Mouse (Mus musculus) lung, embryonic 16.5 days (tissue): ENCODE measurements around the gene Robo2. TPM values are rescaled to one million over a fixed set of nuclear protein-coding genes. Genes with fewer than 3 reads are reported as not detected.

Experiments used
- ATAC-seq: fragments of 200-750 bp; cut with Nextera tagmentation; 2 replicates; pipeline ENCODE4 v1.8.0; 2017; ENCODE audit warnings: low read depth, mild to moderate bottlenecking, moderate library complexity
- H3K27ac ChIP-seq: fragments of 300-500 bp; sonication (generic); 2 replicates; pipeline ENCODE4 v1.5.1; 2014; ENCODE audit warnings: mild to moderate bottlenecking, control low read depth, low read length
- H3K27me3 ChIP-seq: fragments of 300-500 bp; sonication (generic); 2 replicates; pipeline ENCODE4 v1.6.1; 2014; ENCODE audit warnings: low read depth, low read length, mixed read lengths; ENCODE audit not compliant: control insufficient read depth, insufficient read depth
- H3K36me3 ChIP-seq: fragments of 300-500 bp; sonication (generic); 2 replicates; pipeline ENCODE4 v1.6.1; 2014; ENCODE audit warnings: low read length; ENCODE audit not compliant: control insufficient read depth, insufficient read depth
- H3K4me1 ChIP-seq: fragments of 300-500 bp; sonication (generic); replicated peaks from 2 replicates; pipeline ENCODE4 v1.6.1; 2014; ENCODE audit warnings: low read length, mixed read lengths; ENCODE audit not compliant: control insufficient read depth, insufficient read depth
- H3K4me2 ChIP-seq: fragments of 300-500 bp; sonication (generic); 2 replicates; pipeline ENCODE4 v1.6.1; 2014; ENCODE audit warnings: low read depth, low read length, control low read depth
- H3K4me3 ChIP-seq: fragments of 300-500 bp; sonication (generic); 2 replicates; pipeline ENCODE4 v1.5.1; 2014; ENCODE audit warnings: mild to moderate bottlenecking, low read length, control low read depth
- H3K9ac ChIP-seq: fragments of 300-500 bp; sonication (generic); 2 replicates; pipeline ENCODE4 v1.6.1; 2014; ENCODE audit warnings: low read length, control low read depth
- H3K9me3 ChIP-seq: fragments of 300-500 bp; sonication (generic); 2 replicates; pipeline ENCODE4 v1.6.1; 2016; ENCODE audit warnings: low read length; ENCODE audit not compliant: control insufficient read depth
- WGBS: fragments of 180-500 bp; shearing (Covaris S2); extraction: QIAGEN DNeasy Blood & Tissue Kit; methylation state at CpG from one replicate; pipeline ENCODE4 v1.1.7; 2014; 5-methylcytosine and 5-hydroxymethylcytosine counted together
- polyA plus RNA-seq: library from polyadenylated mRNA; unstranded; fragments of >200 nt; fragmentation: Nextera tagmentation; extraction: Ambion mirVana; gene quantifications from 2 replicates; pipeline ENCODE4 v1.2.1, GENCODE M21; 2015

The Robo2 gene
- polyA plus RNA-seq, 1 experiment from 2014 or later, result 45.3 TPM

DNA sequence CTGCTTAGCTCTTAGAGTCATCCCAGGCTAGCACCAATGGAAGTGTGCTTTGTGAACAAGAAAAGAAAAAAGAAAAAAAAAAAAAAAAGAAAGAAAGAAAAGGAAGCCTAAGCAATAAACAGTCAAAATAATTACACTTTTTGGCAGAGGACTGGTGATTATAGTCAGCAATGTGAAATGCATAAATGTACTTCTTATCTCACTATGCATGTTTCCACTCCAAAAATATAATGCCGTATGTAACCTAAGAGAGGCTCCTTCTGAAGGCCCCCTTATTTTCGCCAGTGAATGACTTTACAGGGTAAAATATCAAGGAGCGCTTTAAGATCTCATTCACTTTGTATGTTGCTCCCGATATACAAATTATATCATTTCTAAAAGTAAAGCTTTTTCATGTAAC, 496.2 kb downstream of the Robo2 start:
- H3K36me3 ChIP-seq, result no peaks in the 10 kb centered on the region
- H3K4me2 ChIP-seq, result no peak overlapping the region
- H3K27ac ChIP-seq, result peak overlapping the region; percentile 57; the same call in 1 of the 2 replicates
- WGBS, result 57% methylated on average over 4 of the region's 4 CpGs
- no peak overlapping the region for H3K9ac ChIP-seq
- H3K4me1 ChIP-seq, result no peaks in the 10 kb centered on the region; the same call in 1 of the 2 replicates
- no peaks in the 10 kb centered on the region for H3K9me3 ChIP-seq
- no peaks in the 10 kb centered on the region for H3K27me3 ChIP-seq
- ATAC-seq, result peak; percentile 76
- H3K4me3 ChIP-seq, result no peak overlapping the region

DNA sequence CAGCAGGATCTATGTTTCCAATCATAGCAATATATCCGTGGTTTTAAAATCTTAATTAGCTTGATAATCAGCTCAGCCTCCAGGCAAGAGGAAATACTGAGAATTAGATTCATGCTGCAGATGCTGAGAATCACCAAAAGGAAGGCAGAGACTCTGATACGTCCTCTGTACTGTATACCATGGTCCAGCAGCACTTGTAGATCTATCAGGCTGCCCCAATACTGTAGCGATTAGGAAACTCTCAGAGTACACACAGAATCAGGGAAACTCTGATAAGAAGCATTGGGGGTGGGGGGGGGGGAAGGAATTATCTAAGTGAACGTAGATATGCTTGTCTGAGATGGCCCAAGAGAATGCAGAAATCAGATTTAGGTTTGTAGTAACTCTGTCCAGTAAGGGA, 496.7 kb downstream of the Robo2 start:
- Histone ChIP-seq H3K4me1 (no peaks in the 10 kb centered on the region; the same call in 1 of the 2 replicates), H3K27ac (peak overlapping the region; percentile 57), H3K9ac (no peak overlapping the region), H3K36me3 (no peaks in the 10 kb centered on the region), H3K9me3 (no peaks in the 10 kb centered on the region), H3K4me3 (no peak overlapping the region), H3K4me2 (no peak overlapping the region), H3K27me3 (no peaks in the 10 kb centered on the region)
- ATAC-seq, result 0 out of 2 replicates have a peak, but pooled peaks have one; percentile 23
- WGBS, result 45% methylated on average over 4 of the region's 4 CpGs

DNA sequence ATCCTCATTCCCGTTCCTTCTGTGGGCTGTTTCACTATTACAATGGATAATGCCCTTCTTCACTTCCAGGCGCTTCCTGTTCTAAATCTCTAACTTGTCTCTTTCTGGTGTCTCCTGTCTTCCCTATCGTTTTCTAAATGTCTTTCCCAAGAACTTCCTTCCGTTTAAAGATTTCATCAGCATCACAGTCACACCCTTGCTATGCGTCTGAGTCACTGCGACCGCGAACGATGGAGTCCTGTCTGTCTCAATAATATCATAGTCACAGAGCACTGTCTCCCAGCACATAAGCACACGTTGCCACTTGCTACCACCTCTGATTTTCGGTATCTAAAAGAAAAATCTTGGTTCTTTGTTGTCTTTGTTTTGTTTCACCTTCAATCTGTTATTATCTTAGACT, 503.1 kb downstream of the Robo2 start:
- Histone ChIP-seq H3K4me2 (no peak overlapping the region), H3K27me3 (no peaks in the 10 kb centered on the region), H3K9ac (no peak overlapping the region), H3K9me3 (no peaks in the 10 kb centered on the region), H3K36me3 (0 out of 2 replicates have a peak, but pooled peaks cover 2% of the 10 kb centered on the region), H3K27ac (no peak overlapping the region), H3K4me3 (no peak overlapping the region), H3K4me1 (no peaks in the 10 kb centered on the region)
- 76% methylated on average over 11 of the region's 11 CpGs for WGBS
- ATAC-seq, result no peak

DNA sequence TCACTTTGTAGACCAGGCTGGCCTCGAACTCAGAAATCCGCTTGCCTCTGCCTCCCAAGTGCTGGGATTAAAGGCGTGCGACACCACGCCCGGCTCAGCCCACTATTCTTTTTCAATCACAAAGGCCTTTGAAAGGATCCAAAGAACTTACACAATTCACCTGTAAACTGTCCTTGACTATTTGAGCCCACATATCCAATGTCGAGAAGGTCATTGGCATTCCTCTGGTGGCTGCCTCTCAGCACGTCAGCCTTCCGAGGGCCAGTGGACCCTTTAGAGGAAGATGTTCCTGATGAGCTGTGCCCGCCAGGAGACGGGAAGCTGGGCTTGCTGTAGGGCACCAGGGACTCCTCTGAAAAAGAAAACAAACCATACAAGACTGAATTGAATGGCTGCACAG, 514.8 kb downstream of the Robo2 start:
- WGBS, result 91% methylated on average over 11 of the region's 11 CpGs
- Histone ChIP-seq H3K4me2 (no peak overlapping the region), H3K27me3 (no peaks in the 10 kb centered on the region), H3K36me3 (no peaks in the 10 kb centered on the region), H3K4me1 (no peaks in the 10 kb centered on the region), H3K9me3 (no peaks in the 10 kb centered on the region), H3K27ac (no peak overlapping the region), H3K9ac (no peak overlapping the region), H3K4me3 (no peak overlapping the region)
- ATAC-seq, result no peak

DNA sequence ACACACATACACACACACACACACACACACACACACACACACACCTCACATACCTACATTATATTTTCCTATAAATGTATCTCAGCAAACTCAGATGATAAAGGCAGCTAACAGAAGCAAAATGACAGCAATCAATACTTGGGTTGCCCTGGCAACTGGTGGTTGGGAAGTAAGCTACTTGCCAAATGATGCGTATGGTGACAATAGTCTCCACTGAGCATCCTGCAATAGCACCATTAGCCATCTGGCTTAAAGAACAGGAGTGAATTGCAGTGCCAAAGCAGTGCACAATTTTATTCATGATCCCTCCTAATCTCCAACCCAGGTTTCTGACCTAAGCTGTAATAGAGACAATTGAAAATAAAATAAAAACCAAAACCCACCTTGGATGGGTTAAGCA, 529.7 kb downstream of the Robo2 start:
- WGBS, result 86% methylated on average over 1 of the region's 1 CpGs
- Histone ChIP-seq H3K27me3 (no peaks in the 10 kb centered on the region), H3K36me3 (no peaks in the 10 kb centered on the region), H3K9me3 (no peaks in the 10 kb centered on the region), H3K4me2 (no peak overlapping the region), H3K4me1 (no peaks in the 10 kb centered on the region), H3K27ac (no peak overlapping the region), H3K9ac (no peak overlapping the region), H3K4me3 (no peak overlapping the region)
- no peak for ATAC-seq

DNA sequence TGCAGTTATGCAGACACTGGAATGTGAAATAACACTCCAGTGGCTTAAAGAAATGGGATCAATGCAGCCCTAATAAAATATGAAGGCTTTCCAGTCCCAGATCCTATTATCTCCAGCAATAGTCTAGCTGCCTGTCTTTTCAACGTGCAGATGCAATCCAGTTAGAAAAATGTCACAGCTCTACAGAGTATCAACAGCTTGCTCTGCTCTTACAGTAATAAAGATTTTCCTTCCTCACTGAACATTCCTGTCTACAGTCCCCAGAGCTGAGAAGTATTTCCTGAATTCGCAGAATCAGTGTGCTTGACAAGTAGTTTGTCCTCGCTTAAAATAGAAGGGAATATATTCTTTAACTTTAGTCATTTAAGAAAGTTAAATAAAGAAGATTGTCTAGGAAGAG, 533.7 kb downstream of the Robo2 start:
- no peak overlapping the region for H3K9ac ChIP-seq
- H3K36me3 ChIP-seq, result no peaks in the 10 kb centered on the region
- 57% methylated on average over 3 of the region's 3 CpGs for WGBS
- H3K27me3 ChIP-seq, result no peaks in the 10 kb centered on the region
- H3K9me3 ChIP-seq, result no peaks in the 10 kb centered on the region
- no peak overlapping the region for H3K4me2 ChIP-seq
- no peak for ATAC-seq
- no peak overlapping the region for H3K4me3 ChIP-seq
- H3K4me1 ChIP-seq, result no peaks in the 10 kb centered on the region
- no peak overlapping the region for H3K27ac ChIP-seq

DNA sequence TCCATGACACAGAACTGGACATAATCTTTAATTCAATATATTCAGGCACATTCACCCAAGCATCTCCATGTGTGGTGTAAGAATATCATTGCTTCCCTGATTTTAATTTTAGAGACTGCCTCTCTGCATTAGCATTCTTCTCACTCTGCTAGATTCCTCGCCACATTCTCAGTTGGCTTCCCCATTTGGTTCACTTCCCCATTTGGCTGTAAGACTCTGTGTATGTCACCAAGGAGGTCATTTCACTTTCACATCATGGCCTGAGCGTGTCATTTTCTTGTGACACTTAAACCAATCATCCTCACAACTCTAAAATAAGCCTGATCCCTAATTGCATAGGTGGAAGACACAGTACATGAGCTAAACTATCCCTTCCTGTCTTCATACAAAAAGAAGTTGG, 536.6 kb downstream of the Robo2 start:
- H3K27ac ChIP-seq, result no peak overlapping the region
- H3K4me3 ChIP-seq, result no peak overlapping the region
- H3K4me1 ChIP-seq, result 0 out of 2 replicates have a peak, but pooled peaks cover 3% of the 10 kb centered on the region
- H3K9ac ChIP-seq, result no peak overlapping the region
- 79% methylated on average over 2 of the region's 2 CpGs for WGBS
- H3K27me3 ChIP-seq, result no peaks in the 10 kb centered on the region
- H3K36me3 ChIP-seq, result no peaks in the 10 kb centered on the region
- no peak overlapping the region for H3K4me2 ChIP-seq
- no peaks in the 10 kb centered on the region for H3K9me3 ChIP-seq
- ATAC-seq, result no peak

DNA sequence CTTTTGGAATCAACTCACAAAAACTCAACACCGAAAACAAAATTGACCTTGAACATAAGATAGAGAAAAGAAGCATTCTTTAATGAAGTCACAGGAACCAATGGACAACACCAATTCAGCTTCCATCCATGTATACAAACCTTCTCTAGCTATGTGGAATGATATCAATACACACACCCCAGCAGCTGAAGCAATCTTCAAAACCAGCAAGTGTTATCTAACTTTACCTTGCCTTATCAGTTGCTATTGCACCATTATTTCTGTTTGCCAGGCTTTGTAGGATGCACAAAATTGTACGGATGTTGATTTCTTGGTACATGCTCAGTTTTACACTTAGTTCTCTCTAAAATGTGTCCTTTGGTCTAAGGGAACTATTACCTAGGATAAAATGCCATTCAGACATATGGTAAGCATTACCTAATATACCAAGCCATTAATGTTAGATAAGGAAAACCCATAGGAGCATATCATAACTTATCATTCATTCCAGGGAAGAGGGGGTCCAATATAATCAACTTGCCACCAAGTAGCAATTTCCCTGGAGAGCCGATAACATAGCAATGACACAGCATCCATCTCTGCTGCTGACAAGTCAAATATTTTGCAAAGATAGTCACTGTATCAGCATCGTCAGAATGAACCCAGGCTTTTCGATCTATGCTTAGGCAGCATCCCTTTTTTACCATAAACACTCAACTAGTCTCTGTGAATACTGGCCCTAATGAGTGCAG, 537.6 kb downstream of the Robo2 start:
- Histone ChIP-seq H3K9me3 (no peaks in the 10 kb centered on the region), H3K9ac (no peak overlapping the region), H3K4me1 (0 out of 2 replicates have a peak, but pooled peaks cover 3% of the 10 kb centered on the region), H3K4me2 (no peak overlapping the region), H3K27ac (no peak overlapping the region), H3K27me3 (no peaks in the 10 kb centered on the region), H3K4me3 (no peak overlapping the region), H3K36me3 (no peaks in the 10 kb centered on the region)
- WGBS, result 63% methylated on average over 5 of the region's 5 CpGs
- ATAC-seq, result no peak

DNA sequence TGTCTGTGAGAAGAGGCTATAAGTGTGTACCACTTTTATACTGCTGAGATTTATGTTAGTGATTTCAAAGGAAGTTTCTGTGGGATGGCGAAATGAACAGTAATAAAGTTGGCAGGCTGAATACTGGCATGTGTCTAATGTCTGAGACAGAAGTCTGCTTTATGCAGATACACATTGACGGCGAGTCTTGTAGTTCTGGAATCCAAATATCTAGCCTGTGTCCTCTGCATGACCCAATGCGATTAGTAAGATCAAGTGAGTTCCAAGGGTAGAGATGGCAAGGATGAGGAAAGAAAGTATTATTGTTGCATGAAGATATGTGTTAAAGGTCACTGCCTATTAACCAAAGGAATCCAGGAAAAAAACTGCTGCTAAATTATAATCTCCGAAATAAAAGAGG, 541.3 kb downstream of the Robo2 start:
- Histone ChIP-seq H3K27me3 (no peaks in the 10 kb centered on the region), H3K36me3 (no peaks in the 10 kb centered on the region), H3K4me1 (0 out of 2 replicates have a peak, but pooled peaks cover 3% of the 10 kb centered on the region), H3K4me2 (no peak overlapping the region), H3K9me3 (no peaks in the 10 kb centered on the region), H3K4me3 (no peak overlapping the region), H3K9ac (no peak overlapping the region), H3K27ac (no peak overlapping the region)
- peak; percentile 66 for ATAC-seq
- 49% methylated on average over 5 of the region's 5 CpGs for WGBS
